Mouse (Mus musculus) E14TG2a.4 (cell line): ENCODE measurements around the gene Pvr.

Source experiments
- CTCF ChIP-seq: conservative IDR thresholded peaks from 2 replicates; pipeline ENCODE4 v1.5.1; 2014; ENCODE audit warnings: low read length
- NANOG ChIP-seq: IDR thresholded peaks from 2 replicates; pipeline ENCODE4 v1.6.1; 2014; ENCODE audit warnings: borderline replicate concordance, low read length, mixed read lengths

- TF ChIP-seq CTCF (no peak), NANOG (no peak)
Observed at GRCm38 (mm10) chr7:19969106-19969505, 48.1 kb upstream of the Pvr start.
